Mouse (Mus musculus) neural tube, embryonic 11.5 days (tissue): ENCODE measurements around the gene 4930572O03Rik. TPM values are rescaled to one million over a fixed set of nuclear protein-coding genes. Genes with fewer than 3 reads are reported as not detected.
"Not testable (repeated sequence)": the region's sequence is repeated elsewhere in the genome, so short reads cannot be mapped to it uniquely, and the experiment has no call there.

Experiments used
- ATAC-seq: fragments of 200-750 bp; cut with Nextera tagmentation; 2 replicates; pipeline ENCODE4 v1.8.0; 2017; ENCODE audit warnings: moderate number of reproducible peaks, mild to moderate bottlenecking, moderate TSS enrichment, moderate library complexity; ENCODE audit not compliant: insufficient read depth, low FRiP score, low TSS enrichment
- DNase-seq: peaks from one replicate; pipeline ENCODE4 v3.0.0-alpha.2; 2015; ENCODE audit warnings: low spot score
- H3K27ac ChIP-seq: fragments of 300-500 bp; sonication (generic); 2 replicates; pipeline ENCODE4 v1.5.1; 2014; ENCODE audit warnings: low read depth, mild to moderate bottlenecking, low read length
- H3K27me3 ChIP-seq: fragments of 300-500 bp; sonication (generic); 2 replicates; pipeline ENCODE4 v1.6.1; 2014; ENCODE audit warnings: mild to moderate bottlenecking, low read length, mixed read lengths; ENCODE audit not compliant: control insufficient read depth, insufficient read depth
- H3K36me3 ChIP-seq: fragments of 300-500 bp; sonication (generic); 2 replicates; pipeline ENCODE4 v1.6.1; 2014; ENCODE audit warnings: mild to moderate bottlenecking, low read length, moderate library complexity, mixed read lengths; ENCODE audit not compliant: control insufficient read depth, insufficient read depth
- H3K4me1 ChIP-seq: fragments of 300-500 bp; sonication (generic); 2 replicates; pipeline ENCODE4 v1.6.1; 2014; ENCODE audit warnings: low read length, mixed read lengths; ENCODE audit not compliant: control insufficient read depth, insufficient read depth
- H3K4me2 ChIP-seq: fragments of 300-500 bp; sonication (generic); 2 replicates; pipeline ENCODE4 v1.6.1; 2014; ENCODE audit warnings: low read depth, mild to moderate bottlenecking, moderate library complexity
- H3K4me3 ChIP-seq: fragments of 300-500 bp; sonication (generic); 2 replicates; pipeline ENCODE4 v1.5.1; 2014; ENCODE audit warnings: low read depth, low read length
- H3K9ac ChIP-seq: fragments of 300-500 bp; sonication (generic); 2 replicates; pipeline ENCODE4 v1.6.1; 2014; ENCODE audit warnings: mild to moderate bottlenecking, low read length
- H3K9me3 ChIP-seq: fragments of 300-500 bp; sonication (generic); 2 replicates; pipeline ENCODE4 v1.6.1; 2016; ENCODE audit warnings: low read length; ENCODE audit not compliant: control insufficient read depth
- WGBS: fragments of 180-500 bp; shearing (Covaris S2); extraction: QIAGEN DNeasy Blood & Tissue Kit; methylation state at CpG from one replicate; pipeline ENCODE4 v1.1.7; 2014; 5-methylcytosine and 5-hydroxymethylcytosine counted together
- polyA plus RNA-seq: library from polyadenylated mRNA; unstranded; fragments of >200 nt; fragmentation: Nextera tagmentation; extraction: Ambion mirVana; gene quantifications from 2 replicates; pipeline ENCODE4 v1.2.1, GENCODE M21; 2014

Gene 4930572O03Rik
- polyA plus RNA-seq, 1 experiment from 2014 or later = not detected

GRCm38 (mm10) chr5:15645707-15646106, 11.2 kb downstream of the 4930572O03Rik start:
- not testable (repeated sequence) for ATAC-seq, H3K9ac ChIP-seq, H3K4me2 ChIP-seq, H3K27ac ChIP-seq, H3K4me1 ChIP-seq, H3K27me3 ChIP-seq, DNase-seq, H3K9me3 ChIP-seq, H3K4me3 ChIP-seq, H3K36me3 ChIP-seq
- 27% methylated on average over 6 of the region's 6 CpGs for WGBS

GRCm38 (mm10) chr5:15637637-15638036, 19.2 kb downstream of the 4930572O03Rik start:
- not testable (repeated sequence) for DNase-seq, H3K4me1 ChIP-seq, H3K4me2 ChIP-seq, H3K27ac ChIP-seq, H3K9me3 ChIP-seq, H3K27me3 ChIP-seq, H3K4me3 ChIP-seq, H3K36me3 ChIP-seq, H3K9ac ChIP-seq
- 66% methylated on average over 2 of the region's 2 CpGs for WGBS
- peak; percentile 58; the same call in 1 of the 2 replicates for ATAC-seq

GRCm38 (mm10) chr5:15630068-15630467, 26.8 kb downstream of the 4930572O03Rik start:
- H3K4me2 ChIP-seq, H3K9ac ChIP-seq, H3K36me3 ChIP-seq, H3K27me3 ChIP-seq, H3K27ac ChIP-seq, H3K4me1 ChIP-seq, ATAC-seq, H3K4me3 ChIP-seq, H3K9me3 ChIP-seq, DNase-seq: not testable (repeated sequence)
- WGBS = 31% methylated on average over 5 of the region's 5 CpGs

- WGBS = 33% methylated on average over 1 of the region's 1 CpGs
- ATAC-seq = not testable (repeated sequence)
These were observed 28.7 kb downstream of the 4930572O03Rik start for GRCm38 (mm10) chr5:15628136-15628535.

GRCm38 (mm10) chr5:15618764-15619163, 38.1 kb downstream of the 4930572O03Rik start, which contains the start of gene Speer4d:
Speer4d (plus strand) TSS chr5:15619064.
- H3K36me3 ChIP-seq, H3K4me2 ChIP-seq, H3K9ac ChIP-seq, ATAC-seq, H3K27me3 ChIP-seq, H3K27ac ChIP-seq, H3K4me3 ChIP-seq, H3K4me1 ChIP-seq, H3K9me3 ChIP-seq, DNase-seq: not testable (repeated sequence)
- 81% methylated on average over 1 of the region's 1 CpGs for WGBS

More at GRCm38 (mm10) chr5:15628136-15628535, 28.7 kb downstream of the 4930572O03Rik start:
- not testable (repeated sequence) for H3K27me3 ChIP-seq, H3K4me2 ChIP-seq, H3K9me3 ChIP-seq, DNase-seq, H3K36me3 ChIP-seq, H3K4me1 ChIP-seq, H3K9ac ChIP-seq, H3K27ac ChIP-seq, H3K4me3 ChIP-seq

GRCm38 (mm10) chr5:15616195-15616594, 40.7 kb downstream of the 4930572O03Rik start:
- not testable (repeated sequence) for ATAC-seq, H3K4me3 ChIP-seq, H3K27ac ChIP-seq, H3K9me3 ChIP-seq, H3K4me1 ChIP-seq, H3K4me2 ChIP-seq, DNase-seq, H3K27me3 ChIP-seq, H3K9ac ChIP-seq, H3K36me3 ChIP-seq
- 82% methylated on average over 3 of the region's 3 CpGs for WGBS

GRCm38 (mm10) chr5:15610695-15611094, 46.2 kb downstream of the 4930572O03Rik start:
- H3K4me1 ChIP-seq, H3K4me3 ChIP-seq, H3K4me2 ChIP-seq, DNase-seq, H3K27ac ChIP-seq, H3K9me3 ChIP-seq, ATAC-seq, H3K9ac ChIP-seq, H3K27me3 ChIP-seq, H3K36me3 ChIP-seq: not testable (repeated sequence)
- WGBS = 11% methylated on average over 1 of the region's 1 CpGs

GRCm38 (mm10) chr5:15606677-15607076, 50.2 kb downstream of the 4930572O03Rik start:
- not testable (repeated sequence) for H3K4me2 ChIP-seq, H3K4me3 ChIP-seq, H3K9ac ChIP-seq, H3K36me3 ChIP-seq, H3K27me3 ChIP-seq, H3K9me3 ChIP-seq, DNase-seq, H3K27ac ChIP-seq, H3K4me1 ChIP-seq
- 76% methylated on average over 5 of the region's 6 CpGs for WGBS
- peak; percentile 82 for ATAC-seq

- H3K27ac ChIP-seq, H3K9ac ChIP-seq, DNase-seq, H3K4me3 ChIP-seq, H3K4me1 ChIP-seq, H3K9me3 ChIP-seq, ATAC-seq, H3K4me2 ChIP-seq, H3K27me3 ChIP-seq, H3K36me3 ChIP-seq: not testable (repeated sequence)
- 77% methylated on average over 8 of the region's 8 CpGs for WGBS
These were observed 53.3 kb downstream of the 4930572O03Rik start for GRCm38 (mm10) chr5:15603585-15603984.
